Mouse (Mus musculus) common myeloid progenitor, adult 5-6 weeks (primary cell): Measurements from ENCODE around the gene Gm49630. TPM values are rescaled to one million over a fixed set of nuclear protein-coding genes. Genes with fewer than 3 reads are reported as not detected.

Source experiments
- total RNA-seq: library from RNA; stranded (forward); fragments of 200-1000, 187-1606 nt; gene quantifications from 2 replicates; pipeline ENCODE4 v1.2.3, GENCODE M21; 2017

Gm49630 gene
- total RNA-seq, 1 experiment from 2014 or later, result not detected

Other genes starting within 250 kb of the Gm49630 start
- gene Rps6ka2, start 201.9 kb downstream of the Gm49630 start, total RNA-seq, result 2.1 and 2.4 TPM in 2 replicates
- gene Tcp10a, start 47.3 kb downstream of the Gm49630 start, total RNA-seq, result not detected in 2 replicates
- gene Ttll2, start 19.3 kb downstream of the Gm49630 start, total RNA-seq, result not detected in 2 replicates
- gene Unc93a2, start 13.5 kb upstream of the Gm49630 start, total RNA-seq, result not detected in 2 replicates